Mouse (Mus musculus): ENCODE results near the gene Gm26992.

Gene Gm26992

DNA sequence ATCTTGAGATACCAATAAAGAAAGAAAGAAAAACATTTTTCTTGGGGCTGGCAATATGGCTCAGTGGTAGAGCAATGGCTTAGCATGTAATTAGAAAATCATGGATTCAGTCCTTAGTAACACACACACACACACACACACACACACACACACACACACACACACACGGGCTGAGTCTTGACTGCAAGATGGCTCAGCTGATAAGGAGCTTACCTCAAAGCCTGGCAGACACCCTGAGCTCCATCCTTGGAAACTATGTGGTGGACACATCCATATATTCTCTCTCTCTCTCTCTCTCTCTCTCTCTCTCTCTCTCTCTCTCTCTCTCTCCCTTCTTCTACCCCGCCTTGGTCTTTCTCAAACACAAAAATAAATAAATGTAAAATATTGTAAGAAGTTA, 69.0 kb downstream of the Gm26992 start:
- DNase-seq = no peak

- DNase-seq = no peak
Measured at GRCm38 (mm10) chrX:103492398-103493256, 70.8 kb downstream of the Gm26992 start.

GRCm38 (mm10) chrX:103493351-103494173, 71.8 kb downstream of the Gm26992 start:
- peak; percentile 69 for DNase-seq

DNA sequence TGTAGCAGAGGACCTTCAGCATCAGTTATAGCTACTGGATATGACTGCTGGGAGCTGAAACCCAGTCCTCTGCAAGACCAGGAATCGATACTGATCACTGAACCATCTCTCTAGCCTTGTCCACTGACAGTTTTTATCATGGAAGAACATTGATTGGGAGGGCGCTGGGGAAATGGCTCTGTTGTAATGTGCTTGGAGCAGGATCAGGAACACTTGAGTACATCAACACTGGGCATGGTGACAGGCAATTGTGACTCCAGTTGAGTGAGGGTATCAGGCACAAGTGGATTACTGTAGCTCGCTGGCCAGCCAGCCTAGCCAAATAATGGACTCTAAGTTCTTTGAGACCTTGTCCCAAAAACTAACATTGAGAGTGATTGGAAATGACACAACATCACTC, 77.6 kb downstream of the Gm26992 start:
- no peak for DNase-seq

GRCm38 (mm10) chrX:103500137-103500536, 78.3 kb downstream of the Gm26992 start:
- no peak for DNase-seq

GRCm38 (mm10) chrX:103508218-103508617, 86.4 kb downstream of the Gm26992 start:
- no peak for DNase-seq

GRCm38 (mm10) chrX:103509168-103510019, 87.6 kb downstream of the Gm26992 start:
- DNase-seq = no peak

GRCm38 (mm10) chrX:103514782-103515181, 93.0 kb downstream of the Gm26992 start:
- peak; percentile 45 for DNase-seq

DNA sequence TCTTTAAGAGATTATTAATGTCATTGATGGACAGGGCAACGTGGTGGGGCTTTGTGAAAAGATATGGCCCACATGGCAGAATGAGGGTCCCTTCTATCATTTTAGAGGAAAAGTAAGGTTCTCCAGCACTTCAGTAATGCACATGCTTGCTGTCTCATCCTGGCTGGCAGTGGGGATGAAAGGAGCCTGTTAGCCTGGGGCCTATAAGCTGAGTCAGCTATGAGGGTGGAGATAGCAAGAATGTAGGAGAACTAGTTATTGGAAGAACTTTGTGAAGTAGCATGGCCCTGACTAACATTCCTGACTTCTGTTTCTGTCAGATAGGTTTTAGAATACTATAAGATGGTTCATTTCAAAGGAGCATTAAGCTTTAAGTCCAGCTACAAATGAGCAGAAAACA, 93.5 kb downstream of the Gm26992 start:
- DNase-seq = no peak

- DNase-seq = no peak
Measured at GRCm38 (mm10) chrX:103518798-103519197, 97.0 kb downstream of the Gm26992 start.

DNA sequence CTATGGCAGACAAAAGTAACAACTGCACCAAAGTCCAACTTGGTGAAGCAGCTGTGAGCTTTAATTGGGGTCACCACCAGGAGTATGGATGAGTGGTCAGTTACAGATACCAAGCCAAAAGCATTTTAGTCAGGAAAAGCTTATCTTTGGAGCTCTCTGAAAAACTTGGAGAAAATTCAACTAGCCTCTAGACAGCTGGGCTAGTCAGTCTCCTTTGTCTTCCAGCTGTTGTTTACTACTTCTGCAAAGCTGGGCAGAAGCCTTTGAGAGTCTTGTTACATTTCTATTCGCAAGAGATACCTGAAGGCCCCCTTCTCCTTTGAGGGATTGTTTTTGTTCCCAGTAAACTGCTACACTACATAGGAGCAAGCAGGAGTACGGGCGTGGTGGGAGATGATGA, 97.7 kb downstream of the Gm26992 start:
- DNase-seq = no peak

DNA sequence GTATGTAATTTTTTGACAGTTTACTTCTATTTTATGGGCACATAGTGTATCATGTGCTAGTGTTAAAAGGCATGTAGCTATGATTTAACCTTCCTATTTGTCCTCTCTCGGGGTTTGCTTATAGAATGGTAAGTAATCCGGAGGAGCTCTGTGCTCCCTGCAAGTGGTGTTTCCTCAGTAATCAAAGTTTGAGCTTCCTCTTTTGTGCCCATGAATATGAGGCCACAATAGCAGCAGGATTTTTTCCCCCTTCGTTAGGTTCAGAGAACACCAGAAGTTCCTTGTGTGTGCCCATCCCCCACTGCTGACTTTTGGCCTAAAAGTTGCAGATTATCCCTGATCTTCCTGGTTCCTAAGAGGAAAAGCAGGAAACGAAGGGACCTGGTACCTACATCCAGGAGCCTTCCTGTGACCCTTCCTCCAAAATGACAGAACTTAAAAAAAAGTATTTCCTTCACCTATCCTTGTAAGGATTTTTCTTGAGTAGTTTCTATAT, 99.5 kb downstream of the Gm26992 start:
- no peak for DNase-seq

DNA sequence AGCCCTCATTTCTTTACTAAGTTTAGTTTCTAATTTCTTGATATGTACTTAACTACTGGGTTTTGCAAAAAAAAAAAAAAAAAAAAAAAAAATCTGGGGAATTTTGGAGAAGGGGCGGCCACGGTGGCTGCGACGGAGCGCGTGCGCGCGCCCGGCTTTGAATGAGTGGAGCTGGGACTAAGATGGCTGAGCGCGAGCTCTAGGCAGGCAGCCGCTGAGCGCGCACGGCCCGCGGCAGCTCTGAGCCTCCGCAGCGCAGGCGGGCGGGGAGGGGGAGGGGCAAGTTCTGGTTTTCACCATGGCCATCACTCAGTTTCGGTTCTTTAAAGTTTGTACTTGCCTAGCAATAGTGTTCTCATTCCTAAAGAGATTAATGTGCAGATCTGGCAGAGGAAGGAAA, 107.4 kb downstream of the Gm26992 start:
- DNase-seq = peak; percentile 82
